20 mouse cellular contexts compared by ENCODE assay signal in the genomic region with DNA sequence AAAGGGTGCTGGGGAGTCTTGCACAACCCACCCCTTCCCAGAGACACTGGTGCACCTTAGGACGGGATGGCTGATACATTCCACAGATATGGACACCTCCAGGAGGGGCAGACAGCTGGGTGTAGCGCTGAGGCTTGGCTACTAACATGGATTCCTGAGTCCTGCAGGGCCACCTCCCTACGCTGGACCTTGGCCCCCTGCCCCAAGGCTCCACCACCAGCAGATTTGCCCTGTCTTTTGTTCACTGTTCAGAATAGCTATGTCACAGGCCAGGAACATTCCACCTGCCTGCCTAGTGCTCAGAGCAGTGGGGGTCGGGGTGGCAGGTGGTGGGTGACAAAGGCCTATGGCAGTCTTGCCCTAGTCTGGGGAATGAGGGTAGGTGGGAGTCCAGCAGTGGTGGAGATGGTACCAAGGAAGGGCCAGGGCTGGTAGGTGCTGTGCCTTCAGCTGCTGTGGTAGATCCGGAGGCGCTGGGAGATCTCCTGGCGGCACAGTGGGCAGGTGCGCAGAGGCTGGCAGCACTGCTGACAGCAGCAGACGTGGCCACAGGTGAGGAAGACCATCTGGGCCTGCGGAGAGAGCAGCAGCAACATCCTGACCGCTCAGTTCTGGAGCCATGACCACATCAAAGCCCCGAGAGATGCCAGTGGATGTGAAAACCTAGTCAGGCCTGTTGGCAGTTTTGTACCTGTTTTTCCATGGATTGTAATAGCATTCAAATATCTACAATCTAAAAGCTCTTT. TPM values are rescaled to one million over a fixed set of nuclear protein-coding genes. Genes with fewer than 3 reads are reported as not detected.
DNase-seq lines count a peak whose midpoint lies in the region; ATAC-seq and TF ChIP-seq lines count a peak whose summit lies in the region.
"Had no signal": no experiment of that assay in that cellular context is flagged by ENCODE, and none has a peak within 500 bp of the region (broad histone marks: within the 10 kb centered on the region; RNA-seq: fewer than 3 reads in every experiment).

No protein-coding gene starts in this region.

- H3K27ac ChIP-seq in embryonic fibroblast, embryonic 13.5 days (ENCODE audit: insufficient read depth, low read length), result peak overlapping the region; percentile 66; the same call in 1 of the 2 replicates
- H3K27ac ChIP-seq in midbrain, embryonic 13.5 days, result no peak overlapping the region
- H3K27ac ChIP-seq: heart, embryonic 13.5 days; liver, embryonic 12.5 days; neural tube, embryonic 15.5 days had no signal

- no peak overlapping the region for H3K9ac ChIP-seq in midbrain, embryonic 13.5 days (replicated peaks)
- H3K9ac ChIP-seq: heart, embryonic 13.5 days; liver, embryonic 12.5 days; neural tube, embryonic 15.5 days had no signal

- no peaks in the 10 kb centered on the region for H3K27me3 ChIP-seq in midbrain, embryonic 13.5 days
- H3K27me3 ChIP-seq: heart, embryonic 13.5 days; liver, embryonic 12.5 days; neural tube, embryonic 15.5 days; Patski had no signal

- peaks cover 70% of the 10 kb centered on the region for H3K36me3 ChIP-seq in midbrain, embryonic 13.5 days

- no peak for TF ChIP-seq CTCF in embryonic fibroblast, embryonic 13.5 days (IDR thresholded peaks at IDR 0.05; ENCODE audit: borderline replicate concordance, insufficient read depth, low read length)

- H3K4me3 ChIP-seq in embryonic fibroblast, embryonic 13.5 days (ENCODE audit: insufficient read depth, low read length), result no peak overlapping the region
- no peak overlapping the region for H3K4me3 ChIP-seq in midbrain, embryonic 13.5 days (replicated peaks)
- H3K4me3 ChIP-seq: heart, embryonic 13.5 days; liver, embryonic 12.5 days; myocyte; neural tube, embryonic 15.5 days had no signal

- H3K4me1 ChIP-seq in embryonic fibroblast, embryonic 13.5 days (ENCODE audit: control insufficient read depth, insufficient read depth, low read length), result no peaks in the 10 kb centered on the region; the same call in 1 of the 2 replicates
- H3K4me1 ChIP-seq in midbrain, embryonic 13.5 days (replicated peaks), result no peaks in the 10 kb centered on the region
- H3K4me1 ChIP-seq: liver, embryonic 12.5 days; neural tube, embryonic 15.5 days had no signal

- no peak overlapping the region for H3K4me2 ChIP-seq in midbrain, embryonic 13.5 days (replicated peaks)
- H3K4me2 ChIP-seq: heart, embryonic 13.5 days; liver, embryonic 12.5 days; neural tube, embryonic 15.5 days had no signal

- 92% methylated on average over 12 of the region's 12 CpGs for WGBS in midbrain, embryonic 13.5 days

- no peaks in the 10 kb centered on the region for H3K9me3 ChIP-seq in midbrain, embryonic 13.5 days
- H3K9me3 ChIP-seq: heart, embryonic 13.5 days; liver, embryonic 12.5 days; neural tube, embryonic 15.5 days had no signal

- TF ChIP-seq POLR2A in embryonic fibroblast, embryonic 13.5 days (IDR thresholded peaks at IDR 0.05; ENCODE audit: low read depth, low read length), result no peak

- peak; percentile 46 for DNase-seq in kidney, postnatal 14 days
- DNase-seq in kidney, adult 9 months, result no peak
- peak; percentile 44 for DNase-seq in cerebellum, adult 9-10 months
- DNase-seq in thymus, postnatal 36 days, result peak; percentile 48 to 76
- DNase-seq: heart, adult 11 months; heart, postnatal 36 days; kidney, adult 2 months; kidney, postnatal 36 days; layer of hippocampus, adult 9-11 months; midbrain, embryonic 14.5 days had no signal

- no peak for ATAC-seq in CD4-positive, CD25-positive, alpha-beta regulatory T cell, adult 4 months
- no peak for ATAC-seq in midbrain, embryonic 13.5 days
- ATAC-seq: activated CD4-positive, CD25-positive, alpha-beta regulatory T cell, adult 4 months; forebrain, embryonic 16.5 days; liver, embryonic 12.5 days had no signal

RNA-seq across cellular contexts. Expression of gene Rpl12, which starts 34.9 kb away (rescaled TPM):
- polyA plus RNA-seq in embryonic fibroblast, embryonic 13.5 days (2011; ENCODE audit: insufficient read length, low read depth, missing spikeins), result 64.0 and 65.9 TPM in 2 replicates
- polyA plus RNA-seq in CD4-positive, CD25-positive, alpha-beta regulatory T cell, adult 4 months (2017; shearing (Covaris generic)), result 100 to 1,000 TPM in 1 of 2 experiments, 10 to 100 TPM in 1; 43.5 to 613 TPM
- 88.9 and 96.0 TPM in 2 replicates for polyA plus RNA-seq in midbrain, embryonic 13.5 days (2015; fragmentation: Nextera tagmentation; extraction: Ambion mirVana)

RNA-seq across cellular contexts. Expression of gene Lrsam1, which starts 34.9 kb away (rescaled TPM):
- polyA plus RNA-seq in embryonic fibroblast, embryonic 13.5 days (2011; ENCODE audit: insufficient read length, low read depth, missing spikeins), result 15.3 and 18.5 TPM in 2 replicates
- polyA plus RNA-seq in CD4-positive, CD25-positive, alpha-beta regulatory T cell, adult 4 months (2017; shearing (Covaris generic)), result 10 to 100 TPM in 1 of 2 experiments, 1 to 10 TPM in 1; 5.5 to 11.1 TPM
- polyA plus RNA-seq in midbrain, embryonic 13.5 days (2015; fragmentation: Nextera tagmentation; extraction: Ambion mirVana), result 18.1 and 21.1 TPM in 2 replicates

RNA-seq across cellular contexts. Expression of gene Fam129b, which starts 50.6 kb away (rescaled TPM):
- polyA plus RNA-seq in embryonic fibroblast, embryonic 13.5 days (2011; ENCODE audit: insufficient read length, low read depth, missing spikeins), result 142 and 223 TPM in 2 replicates
- polyA plus RNA-seq in CD4-positive, CD25-positive, alpha-beta regulatory T cell, adult 4 months (2017; shearing (Covaris generic)), result 1 to 10 TPM in 1 of 2 experiments, under 1 TPM in 1; 0.97 to 1.0 TPM
- 20.9 and 27.5 TPM in 2 replicates for polyA plus RNA-seq in midbrain, embryonic 13.5 days (2015; fragmentation: Nextera tagmentation; extraction: Ambion mirVana)

RNA-seq across cellular contexts. Expression of gene Slc2a8, which starts 55.4 kb away (rescaled TPM):
- polyA plus RNA-seq in embryonic fibroblast, embryonic 13.5 days (2011; ENCODE audit: insufficient read length, low read depth, missing spikeins), result 5.9 and 7.0 TPM in 2 replicates
- 1 to 10 TPM; 1.7 to 3.3 TPM for polyA plus RNA-seq in CD4-positive, CD25-positive, alpha-beta regulatory T cell, adult 4 months (2017; shearing (Covaris generic))
- 19.2 and 20.6 TPM in 2 replicates for polyA plus RNA-seq in midbrain, embryonic 13.5 days (2015; fragmentation: Nextera tagmentation; extraction: Ambion mirVana)

Comparison
In these comparisons a context has a peak if more than half of its experiments do, and no peak if none do; other contexts are left out.
1. RNA of gene Fam129b, which starts 50.6 kb away (polyA plus RNA-seq): 142 to 223 TPM in embryonic fibroblast, embryonic 13.5 days and 20.9 to 27.5 TPM in midbrain, embryonic 13.5 days; 0.97 to 1.0 TPM in CD4-positive, CD25-positive, alpha-beta regulatory T cell, adult 4 months; every median in the first group is over 10 times any median in the second.